Mouse (Mus musculus) myocyte (in vitro differentiated cells): ENCODE results near the gene Pold1.

Experiments used
- POLR2A ChIP-seq: IDR thresholded peaks from one replicate; pipeline ENCODE4 v1.6.1; 2011; ENCODE audit warnings: low read depth, mild to moderate bottlenecking, control low read depth, moderate library complexity; ENCODE audit not compliant: insufficient read length
- TCF12 ChIP-seq: IDR thresholded peaks from one replicate; pipeline ENCODE4 v1.6.1; 2011; ENCODE audit warnings: mild to moderate bottlenecking, control low read depth; ENCODE audit not compliant: poor library complexity, insufficient read depth, severe bottlenecking
- TCF3 ChIP-seq: IDR thresholded peaks from one replicate; pipeline ENCODE4 v1.6.1; 2011; ENCODE audit warnings: low read depth, control low read depth; ENCODE audit not compliant: insufficient read length

DNA sequence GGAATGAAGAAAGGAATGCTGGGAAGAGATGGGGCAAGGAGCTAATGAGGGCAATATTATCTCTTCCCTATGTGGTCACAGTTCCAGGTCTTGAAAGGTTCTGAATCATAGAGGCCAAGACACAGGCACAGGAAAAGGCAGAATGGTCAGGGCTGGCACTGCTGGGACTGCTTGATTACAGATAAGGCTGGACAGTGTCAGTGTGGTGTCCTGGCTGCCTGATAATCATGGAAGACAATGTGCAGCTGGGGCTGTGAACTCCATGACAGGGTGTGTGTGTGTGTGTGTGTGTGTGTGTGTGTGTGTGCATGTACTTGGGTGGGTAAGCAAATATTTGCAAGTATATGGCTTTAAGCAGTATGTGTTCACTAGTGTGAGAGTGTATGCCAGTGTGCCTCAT, 41.2 kb downstream of the Pold1 start:
- TF ChIP-seq TCF3 (no peak), POLR2A (no peak), TCF12 (no peak)
